Mouse (Mus musculus) E14TG2a.4 (cell line): ENCODE results near the gene Spata21.
"Not testable (repeated sequence)": the region's sequence is repeated elsewhere in the genome, so short reads cannot be mapped to it uniquely, and the experiment has no call there.

ENCODE experiments used
- H3K27me3 ChIP-seq: 2 replicates; pipeline ENCODE4 v1.6.1; 2014; ENCODE audit warnings: low read length, control low read depth; ENCODE audit not compliant: insufficient read depth
- H3K36me3 ChIP-seq: 2 replicates; pipeline ENCODE4 v1.6.1; 2014; ENCODE audit warnings: low read length, control low read depth; ENCODE audit not compliant: insufficient read depth
- H3K4me1 ChIP-seq: replicated peaks from 2 replicates; pipeline ENCODE4 v1.6.1; 2014; ENCODE audit warnings: low read depth, low read length, control low read depth
- H3K4me3 ChIP-seq: replicated peaks from 2 replicates; pipeline ENCODE4 v1.5.1; 2014; ENCODE audit warnings: mild to moderate bottlenecking, low read length
- H3K9me3 ChIP-seq: 2 replicates; pipeline ENCODE4 v1.6.1; 2014; ENCODE audit warnings: low read length, control low read depth
- CTCF ChIP-seq: conservative IDR thresholded peaks from 2 replicates; pipeline ENCODE4 v1.5.1; 2014; ENCODE audit warnings: low read length
- NANOG ChIP-seq: IDR thresholded peaks from 2 replicates; pipeline ENCODE4 v1.6.1; 2014; ENCODE audit warnings: borderline replicate concordance, low read length, mixed read lengths
- POU5F1 ChIP-seq: IDR thresholded peaks from 2 replicates; pipeline ENCODE4 v1.6.1; 2014; ENCODE audit warnings: low read length, borderline replicate concordance

The Spata21 gene

GRCm38 (mm10) chr4:141138425-141139115 lies 50.4 kb downstream of the Spata21 start:
- peak overlapping the region; percentile 93 for H3K4me3 ChIP-seq
- TF ChIP-seq NANOG = no peak
- TF ChIP-seq CTCF = no peak
- no peak for TF ChIP-seq POU5F1
- peaks cover 34% of the 10 kb centered on the region for H3K36me3 ChIP-seq
- H3K27me3 ChIP-seq = no peaks in the 10 kb centered on the region
- peaks cover 65% of the 10 kb centered on the region for H3K4me1 ChIP-seq
- no peaks in the 10 kb centered on the region for H3K9me3 ChIP-seq

- Histone ChIP-seq H3K4me3 (peak within 1 kb of the TSS; percentile 93), H3K9me3 (no peaks in the 10 kb centered on the region), H3K4me1 (peaks cover 59% of the 10 kb centered on the region), H3K27me3 (no peaks in the 10 kb centered on the region), H3K36me3 (peaks cover 29% of the 10 kb centered on the region)
- TF ChIP-seq POU5F1 (no peak), NANOG (no peak), CTCF (no peak)
Observed at GRCm38 (mm10) chr4:141139116-141139970, 51.2 kb downstream of the Spata21 start, which contains the start of gene Szrd1. Szrd1 (minus strand) TSS chr4:141139775.

GRCm38 (mm10) chr4:141140354-141140753 lies 52.2 kb downstream of the Spata21 start:
- H3K4me3 ChIP-seq, H3K27me3 ChIP-seq, H3K9me3 ChIP-seq: not testable (repeated sequence)
- Histone ChIP-seq H3K4me1 (peaks cover 49% of the 10 kb centered on the region), H3K36me3 (peaks cover 19% of the 10 kb centered on the region)

- peaks cover 15% of the 10 kb centered on the region for H3K36me3 ChIP-seq
- no peak for TF ChIP-seq CTCF
- TF ChIP-seq NANOG = no peak
- TF ChIP-seq POU5F1 = no peak
- no peaks in the 10 kb centered on the region for H3K9me3 ChIP-seq
- no peak overlapping the region for H3K4me3 ChIP-seq
- H3K27me3 ChIP-seq = no peaks in the 10 kb centered on the region
- H3K4me1 ChIP-seq = peaks cover 44% of the 10 kb centered on the region
Observed at GRCm38 (mm10) chr4:141140967-141141366, 52.8 kb downstream of the Spata21 start.

GRCm38 (mm10) chr4:141142285-141142811 lies 54.2 kb downstream of the Spata21 start:
- H3K4me3 ChIP-seq = no peak overlapping the region
- peaks cover 2% of the 10 kb centered on the region; the same call in 1 of the 2 replicates for H3K36me3 ChIP-seq
- TF ChIP-seq NANOG (no peak), CTCF (peak; percentile 98)
- H3K4me1 ChIP-seq = peaks cover 40% of the 10 kb centered on the region
- H3K27me3 ChIP-seq = no peaks in the 10 kb centered on the region
- H3K9me3 ChIP-seq = no peaks in the 10 kb centered on the region

GRCm38 (mm10) chr4:141145124-141145523 lies 57.0 kb downstream of the Spata21 start:
- H3K9me3 ChIP-seq, H3K27me3 ChIP-seq: not testable (repeated sequence)
- peaks cover 48% of the 10 kb centered on the region for H3K4me1 ChIP-seq

GRCm38 (mm10) chr4:141146491-141147033 lies 58.4 kb downstream of the Spata21 start:
- Histone ChIP-seq H3K4me1 (peaks cover 49% of the 10 kb centered on the region), H3K27me3 (no peaks in the 10 kb centered on the region), H3K36me3 (peaks cover 5% of the 10 kb centered on the region; the same call in 1 of the 2 replicates), H3K9me3 (no peaks in the 10 kb centered on the region), H3K4me3 (peak overlapping the region; percentile 99)
- TF ChIP-seq NANOG (no peak), POU5F1 (no peak), CTCF (no peak; the same call in 1 of the 2 replicates)

More at GRCm38 (mm10) chr4:141145124-141145523, 57.0 kb downstream of the Spata21 start:
- H3K4me3 ChIP-seq, H3K36me3 ChIP-seq: not testable (repeated sequence)

GRCm38 (mm10) chr4:141147112-141148008 lies 59.2 kb downstream of the Spata21 start, which contains the start of gene Fbxo42:
Fbxo42 (plus strand) TSS chr4:141147913.
- TF ChIP-seq POU5F1 (no peak), CTCF (no peak), NANOG (no peak)
- H3K4me3 ChIP-seq = peak within 1 kb of the TSS; percentile 99
- H3K9me3 ChIP-seq = no peaks in the 10 kb centered on the region
- H3K36me3 ChIP-seq = peaks cover 11% of the 10 kb centered on the region
- H3K27me3 ChIP-seq = no peaks in the 10 kb centered on the region
- H3K4me1 ChIP-seq = peaks cover 52% of the 10 kb centered on the region
